Mouse (Mus musculus): ENCODE results near the gene 4931409K22Rik.

DNA sequence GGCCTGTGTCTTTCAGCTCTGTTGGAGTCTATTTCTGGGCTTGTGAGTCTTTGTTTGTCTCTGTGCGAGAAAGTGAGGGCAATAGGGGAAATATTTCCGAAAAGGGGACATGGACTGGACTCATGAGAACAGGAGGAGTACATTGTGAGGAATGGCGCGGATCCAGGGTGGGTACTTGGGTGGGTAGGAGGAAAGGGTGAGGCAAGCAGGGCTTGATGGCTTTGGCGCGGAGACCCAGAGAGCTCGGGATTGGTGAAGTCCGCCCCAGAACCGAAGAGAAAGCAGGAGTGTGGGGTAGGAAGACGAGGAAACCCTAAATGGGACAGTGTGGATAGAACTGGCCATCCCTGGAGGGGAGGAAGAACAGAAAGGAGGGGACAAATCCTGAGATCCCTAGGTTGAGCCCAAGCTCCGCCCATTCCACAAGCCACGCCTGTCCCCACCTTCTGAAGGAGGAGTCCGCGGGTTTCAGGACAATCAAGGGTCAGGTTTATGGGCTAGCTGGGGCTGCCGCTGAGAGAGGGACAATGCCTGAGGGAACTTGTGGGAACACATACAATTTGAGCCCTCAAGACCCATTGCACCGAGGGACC, 46.2 kb upstream of the 4931409K22Rik start:
- TF ChIP-seq CTCF (IDR thresholded peaks at IDR 0.05; ENCODE audit: borderline replicate concordance, control insufficient read depth, extremely low read depth, insufficient read depth, low read length, poor library complexity): no peak
- no peak for TF ChIP-seq POLR2A (IDR thresholded peaks at IDR 0.05; ENCODE audit: control insufficient read depth, extremely low read depth, insufficient read depth, low read length, poor library complexity)
